Mouse (Mus musculus): ENCODE results near the gene Slc51a. TPM values are rescaled to one million over a fixed set of nuclear protein-coding genes. Genes with fewer than 3 reads are reported as not detected.

Slc51a gene
- polyA plus RNA-seq, 1 experiment from 2014 or later = 0.38 TPM

DNA sequence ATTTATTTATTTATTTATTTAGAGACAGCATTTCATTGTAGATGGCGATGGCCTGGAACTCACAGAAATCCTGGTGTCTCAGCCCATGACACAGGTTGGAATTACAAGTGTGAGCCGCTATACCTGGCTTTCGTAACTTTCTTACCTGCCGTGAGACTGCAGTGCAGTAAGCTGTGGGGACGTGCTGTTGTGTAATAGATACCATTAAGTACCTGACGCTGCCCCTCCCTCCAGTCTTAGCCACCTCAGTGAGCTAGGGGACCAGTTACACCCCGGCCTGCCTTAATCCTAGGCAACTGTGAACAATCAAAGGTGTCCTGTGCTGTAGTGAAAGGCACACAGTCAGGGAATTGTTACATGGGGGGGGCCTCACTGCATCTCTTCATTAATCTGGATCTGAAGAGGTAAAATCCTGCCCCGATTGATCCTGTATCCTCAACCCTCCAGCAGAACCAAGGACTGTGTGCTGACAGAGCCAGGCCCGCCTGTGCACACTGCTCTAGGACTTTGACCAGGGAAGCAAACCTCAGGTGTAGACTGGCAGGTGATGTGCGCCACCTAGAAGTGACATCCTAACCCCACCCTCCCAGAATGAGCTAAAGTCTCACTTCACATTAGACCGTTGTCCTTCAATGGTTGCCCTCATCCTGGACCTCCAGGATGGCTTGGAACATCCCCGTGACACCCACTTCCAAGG, 30.3 kb upstream of the Slc51a start:
- ATAC-seq (ENCODE audit: insufficient number of reproducible peaks, insufficient read depth, low FRiP score, low TSS enrichment, low read depth) = no peak

DNA sequence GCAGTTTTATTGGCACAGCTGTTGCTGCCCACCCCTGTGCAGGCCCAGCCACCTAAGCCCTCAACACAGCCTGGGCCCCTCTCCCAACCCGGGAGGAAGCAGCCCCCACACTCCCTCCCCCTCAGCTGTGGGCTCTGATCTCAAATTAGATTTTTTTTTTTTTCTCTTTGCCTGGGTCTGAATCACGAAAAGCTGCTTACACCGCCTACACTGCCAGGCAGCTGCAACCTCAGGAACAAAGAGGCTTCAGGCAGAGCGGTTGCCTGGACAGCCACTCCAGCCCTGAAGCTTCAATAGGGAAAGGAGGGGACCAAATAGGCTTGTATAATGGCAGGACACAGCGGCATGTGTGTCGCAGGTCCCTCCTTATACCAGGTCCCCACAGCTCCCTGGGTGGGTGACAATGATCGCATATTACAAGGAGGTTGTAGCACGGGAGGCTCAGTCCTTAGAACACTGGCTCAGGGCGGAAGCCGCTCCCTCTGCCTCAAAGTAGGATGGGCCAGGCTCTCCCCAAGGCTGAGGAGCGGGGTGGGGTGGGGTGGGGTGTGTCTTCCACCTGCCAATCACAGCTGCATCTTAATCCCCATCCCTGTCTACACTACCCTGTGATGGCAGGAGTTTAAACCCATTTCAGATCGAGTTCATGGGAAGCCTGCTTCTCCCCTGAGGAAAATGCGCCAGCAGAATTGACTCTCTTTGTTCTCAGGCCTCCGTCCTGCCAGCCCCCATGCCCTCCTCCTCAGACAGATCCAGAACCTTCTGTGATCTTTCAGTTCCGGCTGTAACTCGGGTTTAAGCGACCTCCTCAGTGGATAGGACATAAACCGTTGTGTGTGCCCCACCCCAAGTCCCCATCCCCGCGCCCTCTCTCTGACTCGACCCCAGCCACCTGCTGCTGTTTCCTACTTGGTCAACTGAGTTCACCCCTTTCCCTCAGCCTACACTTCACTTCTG, 28.6 kb upstream of the Slc51a start:
- 12% methylated on average over 20 of the region's 21 CpGs for WGBS
- H3K9ac ChIP-seq (replicated peaks) = peak overlapping the region; percentile 58
- H3K36me3 ChIP-seq = no peaks in the 10 kb centered on the region
- peak overlapping the region; percentile 99 for H3K27ac ChIP-seq
- no peaks in the 10 kb centered on the region for H3K9me3 ChIP-seq
- peak overlapping the region; percentile 52 for H3K4me2 ChIP-seq
- ATAC-seq (ENCODE audit: insufficient number of reproducible peaks, insufficient read depth, low FRiP score, low TSS enrichment, low read depth) = peak; percentile 91
- peak overlapping the region; percentile 19 for H3K4me3 ChIP-seq (replicated peaks)
- no peaks in the 10 kb centered on the region for H3K27me3 ChIP-seq
- H3K4me1 ChIP-seq (replicated peaks) = peaks cover 43% of the 10 kb centered on the region

More for the DNA sequence above, 30.3 kb upstream of the Slc51a start:
- Histone ChIP-seq H3K9ac (replicated peaks) (no peak overlapping the region), H3K36me3 (no peaks in the 10 kb centered on the region), H3K4me3 (replicated peaks) (no peak overlapping the region), H3K27me3 (no peaks in the 10 kb centered on the region), H3K4me2 (no peak overlapping the region), H3K27ac (no peak overlapping the region), H3K9me3 (no peaks in the 10 kb centered on the region), H3K4me1 (replicated peaks) (peaks cover 40% of the 10 kb centered on the region)
- 80% methylated on average over 12 of the region's 12 CpGs for WGBS

DNA sequence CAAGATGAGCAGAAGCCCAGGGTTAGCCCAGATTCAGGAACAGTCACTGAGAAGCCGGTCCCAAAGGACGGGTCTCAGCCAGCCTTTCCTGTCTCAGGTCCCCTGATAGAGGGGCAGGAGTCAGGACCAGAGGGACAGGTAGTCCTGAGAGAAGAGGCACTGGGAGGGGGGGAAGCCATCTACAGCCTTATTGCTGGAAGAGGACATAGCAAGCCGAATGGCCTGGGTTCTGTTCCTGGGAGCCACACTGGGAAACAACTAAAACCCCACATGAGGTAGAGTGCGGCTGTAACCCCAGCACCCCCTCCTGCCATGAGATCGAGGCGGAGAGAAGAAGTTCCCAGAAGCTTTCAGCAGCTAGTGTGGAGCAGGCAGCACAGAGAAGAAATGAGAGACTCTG, 26.3 kb upstream of the Slc51a start:
- Histone ChIP-seq H3K9me3 (no peaks in the 10 kb centered on the region), H3K4me2 (no peak overlapping the region), H3K4me1 (replicated peaks) (peaks cover 53% of the 10 kb centered on the region), H3K9ac (replicated peaks) (no peak overlapping the region), H3K4me3 (replicated peaks) (no peak overlapping the region), H3K27me3 (no peaks in the 10 kb centered on the region), H3K27ac (no peak overlapping the region; the same call in 1 of the 2 replicates), H3K36me3 (no peaks in the 10 kb centered on the region)
- 93% methylated on average over 6 of the region's 6 CpGs for WGBS
- no peak for ATAC-seq (ENCODE audit: insufficient number of reproducible peaks, insufficient read depth, low FRiP score, low TSS enrichment, low read depth)

DNA sequence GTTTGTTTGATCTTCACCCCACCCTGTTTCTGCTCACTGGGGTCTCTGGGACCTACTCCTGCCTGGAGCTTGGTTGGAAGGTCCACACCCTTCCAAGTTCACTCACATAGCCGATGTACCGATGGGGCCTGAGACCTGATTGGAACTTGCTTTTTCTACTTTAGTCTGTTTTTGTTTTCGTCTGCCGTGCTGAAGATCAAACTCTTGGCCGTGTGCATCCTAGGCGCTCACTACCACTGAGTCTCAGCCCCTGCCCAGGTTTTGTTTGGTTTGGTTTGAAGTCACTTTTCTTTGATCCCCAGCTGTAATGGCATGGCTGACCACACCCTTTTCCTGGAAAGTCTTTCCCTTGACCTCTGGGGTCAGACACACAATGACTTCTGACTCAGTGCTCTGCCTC, 25.7 kb upstream of the Slc51a start:
- WGBS = 87% methylated on average over 6 of the region's 6 CpGs
- ATAC-seq (ENCODE audit: insufficient number of reproducible peaks, insufficient read depth, low FRiP score, low TSS enrichment, low read depth) = no peak
- peaks cover 54% of the 10 kb centered on the region for H3K4me1 ChIP-seq (replicated peaks)

DNA sequence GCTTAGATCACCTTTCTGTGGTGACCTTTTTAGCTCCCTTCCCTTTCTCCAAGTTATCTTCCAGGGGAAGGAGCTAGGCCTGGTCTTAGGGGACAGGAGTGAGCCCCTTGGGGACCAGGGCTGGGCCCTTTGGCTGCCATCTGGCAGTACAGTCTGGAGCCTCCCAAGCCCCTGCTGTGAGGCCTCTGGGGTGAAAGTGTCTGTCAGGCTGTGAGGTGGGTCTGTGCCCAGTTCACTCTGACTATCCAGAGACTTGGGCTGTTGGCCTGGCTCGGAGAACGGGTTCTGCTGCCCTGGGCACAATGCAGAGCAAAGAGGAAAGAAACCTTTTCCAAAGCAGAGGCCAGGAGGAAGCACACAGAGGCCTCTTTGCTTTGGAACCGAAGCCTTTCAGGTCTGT, 25.2 kb upstream of the Slc51a start:
- Histone ChIP-seq H3K4me1 (replicated peaks) (peaks cover 53% of the 10 kb centered on the region), H3K4me3 (replicated peaks) (no peak overlapping the region), H3K4me2 (no peak overlapping the region), H3K9ac (replicated peaks) (0 out of 2 replicates have a peak overlapping the region, but pooled peaks have one; percentile 18), H3K27me3 (no peaks in the 10 kb centered on the region), H3K27ac (peak overlapping the region; percentile 84), H3K9me3 (no peaks in the 10 kb centered on the region), H3K36me3 (no peaks in the 10 kb centered on the region)
- ATAC-seq (ENCODE audit: insufficient number of reproducible peaks, insufficient read depth, low FRiP score, low TSS enrichment, low read depth) = no peak
- WGBS = 62% methylated on average over 3 of the region's 3 CpGs

More for the DNA sequence above, 25.7 kb upstream of the Slc51a start:
- Histone ChIP-seq H3K27ac (peak overlapping the region; percentile 84), H3K27me3 (no peaks in the 10 kb centered on the region), H3K9me3 (no peaks in the 10 kb centered on the region), H3K36me3 (no peaks in the 10 kb centered on the region), H3K4me2 (no peak overlapping the region), H3K4me3 (replicated peaks) (no peak overlapping the region), H3K9ac (replicated peaks) (no peak overlapping the region)

DNA sequence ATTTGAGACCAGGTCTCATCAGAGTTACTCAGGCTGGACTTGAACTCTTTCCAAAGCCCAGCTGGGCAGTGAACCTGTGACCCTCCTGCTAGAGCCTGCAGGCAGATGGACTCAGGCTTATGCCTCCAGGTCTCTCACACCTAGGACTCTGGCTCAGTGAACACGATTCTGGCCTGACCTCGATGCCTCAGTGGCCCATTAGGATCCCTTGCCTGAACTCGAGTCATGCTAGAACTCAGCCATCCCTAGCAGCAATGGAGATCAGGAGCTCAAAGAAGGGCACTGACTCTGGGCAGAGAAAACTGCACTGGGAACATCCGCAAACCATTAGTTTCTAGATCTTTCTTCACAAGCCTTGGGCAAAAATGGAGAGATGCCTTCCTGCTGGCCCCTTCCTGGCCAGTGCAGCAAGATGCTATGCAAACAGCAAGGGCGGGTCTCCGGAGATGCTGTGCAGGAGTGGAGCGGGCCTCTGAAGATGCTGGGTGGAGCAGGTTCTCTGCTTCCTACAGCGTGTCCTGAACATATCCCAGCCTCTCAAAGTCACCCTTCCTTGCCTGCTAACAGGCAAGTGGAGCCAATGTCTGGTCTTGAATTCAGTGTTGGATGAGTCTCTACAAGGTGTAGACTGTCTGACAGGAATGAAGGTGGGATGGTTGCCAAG, 24.3 kb upstream of the Slc51a start:
- Histone ChIP-seq H3K4me3 (replicated peaks) (no peak overlapping the region), H3K4me2 (no peak overlapping the region), H3K27me3 (no peaks in the 10 kb centered on the region), H3K9ac (replicated peaks) (no peak overlapping the region), H3K36me3 (no peaks in the 10 kb centered on the region), H3K4me1 (replicated peaks) (peaks cover 50% of the 10 kb centered on the region), H3K9me3 (no peaks in the 10 kb centered on the region), H3K27ac (no peak overlapping the region)
- WGBS = 87% methylated on average over 8 of the region's 8 CpGs
- ATAC-seq (ENCODE audit: insufficient number of reproducible peaks, insufficient read depth, low FRiP score, low TSS enrichment, low read depth) = no peak

DNA sequence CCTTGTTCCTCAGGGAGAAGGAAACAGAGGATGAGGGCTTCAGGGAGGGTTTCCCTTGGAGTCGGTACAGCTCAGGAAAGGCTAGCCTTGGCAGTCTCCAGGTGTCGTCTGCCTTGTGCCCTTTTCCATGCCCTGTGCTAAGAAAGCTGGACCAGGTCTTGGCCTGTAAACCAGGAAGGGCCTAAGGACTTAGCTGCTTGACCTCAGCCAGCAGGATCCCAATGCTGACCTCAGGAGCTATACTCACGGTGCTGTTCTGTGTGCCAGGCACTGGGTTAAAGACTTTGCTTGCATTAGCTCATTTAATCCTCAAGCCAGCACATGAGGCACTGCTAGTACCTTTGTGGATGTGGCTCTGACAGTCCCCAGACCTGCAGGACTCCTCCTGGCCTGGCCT, 23.7 kb upstream of the Slc51a start:
- Histone ChIP-seq H3K36me3 (no peaks in the 10 kb centered on the region), H3K4me1 (replicated peaks) (peaks cover 44% of the 10 kb centered on the region), H3K4me3 (replicated peaks) (no peak overlapping the region), H3K9ac (replicated peaks) (no peak overlapping the region), H3K4me2 (no peak overlapping the region), H3K9me3 (no peaks in the 10 kb centered on the region), H3K27ac (peak overlapping the region; percentile 67), H3K27me3 (no peaks in the 10 kb centered on the region)
- WGBS = 71% methylated on average over 3 of the region's 3 CpGs
- ATAC-seq (ENCODE audit: insufficient number of reproducible peaks, insufficient read depth, low FRiP score, low TSS enrichment, low read depth) = no peak

DNA sequence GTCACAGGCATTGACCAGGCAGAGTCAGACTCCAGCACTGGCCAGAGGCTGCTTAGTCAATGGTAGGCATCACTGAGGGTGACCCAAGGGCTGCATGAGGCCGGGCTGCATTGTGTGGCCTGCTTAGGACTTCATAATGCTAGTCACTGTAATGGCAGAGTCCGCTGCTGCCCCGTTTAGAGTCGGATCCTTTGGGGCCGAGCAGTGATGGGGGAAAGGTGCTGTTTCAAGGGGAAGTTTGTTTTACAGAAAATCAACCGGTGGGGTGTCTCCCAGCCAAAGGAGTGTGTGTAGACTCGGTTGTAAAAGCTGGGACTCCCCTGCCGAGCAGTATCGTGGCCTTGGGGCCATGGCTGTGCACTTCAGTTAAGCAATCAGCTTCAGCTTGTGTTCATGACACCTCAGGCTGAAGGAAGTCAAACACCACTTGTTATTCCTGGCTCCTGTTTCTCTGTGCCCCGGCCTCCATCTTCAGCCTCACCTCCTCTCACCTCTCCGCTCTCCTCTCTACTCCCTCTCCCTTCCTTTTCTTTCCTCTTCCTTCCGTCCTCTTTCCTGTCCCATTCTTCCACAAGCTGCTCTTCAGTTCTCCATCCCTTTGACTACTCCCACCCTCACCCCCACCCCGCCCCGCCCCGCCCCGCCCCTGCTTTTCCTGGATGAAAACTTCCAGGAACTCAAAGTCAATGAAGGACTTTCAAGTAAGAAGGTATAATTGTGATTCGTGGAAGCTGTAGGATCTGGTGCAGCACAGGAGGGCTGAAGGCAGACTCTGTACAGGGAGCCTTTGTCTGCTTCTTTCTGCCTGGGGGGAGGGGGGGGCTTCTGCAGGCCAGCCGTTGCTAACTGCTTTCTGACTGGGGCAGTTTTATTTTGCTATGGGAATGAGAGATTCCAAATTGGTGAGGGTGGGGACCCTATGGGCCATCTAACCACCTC, 23.0 kb upstream of the Slc51a start:
- Histone ChIP-seq H3K9ac (replicated peaks) (no peak overlapping the region), H3K27me3 (no peaks in the 10 kb centered on the region), H3K4me3 (replicated peaks) (no peak overlapping the region), H3K4me2 (no peak overlapping the region), H3K27ac (peak overlapping the region; percentile 67), H3K36me3 (no peaks in the 10 kb centered on the region), H3K9me3 (no peaks in the 10 kb centered on the region), H3K4me1 (replicated peaks) (peaks cover 37% of the 10 kb centered on the region)
- no peak for ATAC-seq (ENCODE audit: insufficient number of reproducible peaks, insufficient read depth, low FRiP score, low TSS enrichment, low read depth)
- WGBS = 60% methylated on average over 18 of the region's 18 CpGs

DNA sequence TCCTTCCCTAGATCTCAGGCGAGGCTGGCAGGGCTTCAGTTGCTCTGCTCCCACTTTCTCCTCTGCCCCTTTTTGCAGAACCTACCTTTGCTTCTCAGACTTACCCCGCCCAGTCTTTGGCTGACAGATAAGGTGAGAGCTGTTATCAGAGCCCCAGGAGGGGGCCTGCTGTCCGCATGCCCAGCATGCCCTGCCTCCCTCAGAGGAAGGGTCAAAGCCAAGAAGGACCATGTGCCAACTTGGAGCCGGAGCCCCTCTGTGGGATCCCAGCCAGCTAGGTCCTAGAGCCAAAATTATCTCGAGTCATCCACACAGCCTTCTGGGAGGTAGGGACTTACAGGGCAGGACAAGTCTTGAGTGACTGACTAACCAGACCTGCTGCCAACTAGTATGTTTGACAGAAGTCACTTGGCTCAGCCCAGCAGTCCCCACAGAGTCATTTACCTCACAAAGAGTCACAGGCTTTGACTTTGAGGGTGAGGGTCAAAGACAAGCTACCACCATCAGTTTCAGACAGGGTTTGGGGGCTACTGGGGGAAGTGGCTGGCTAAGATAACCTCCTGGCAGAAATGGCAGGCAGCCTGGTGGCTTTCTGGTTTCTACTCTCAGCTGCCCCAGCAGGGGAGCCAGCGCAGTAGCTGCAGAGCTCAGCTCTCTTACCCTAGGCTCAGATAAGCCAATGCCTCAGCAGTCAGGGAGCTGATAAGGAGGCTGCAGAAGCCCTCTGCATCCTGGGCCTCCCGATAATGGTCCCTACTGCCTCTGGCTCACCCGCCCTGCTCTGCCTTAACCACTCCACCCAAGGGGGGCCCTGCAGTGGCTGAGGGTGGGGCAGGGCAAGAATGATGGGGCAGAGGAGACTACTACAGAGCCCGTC, 21.6 kb upstream of the Slc51a start:
- Histone ChIP-seq H3K4me3 (replicated peaks) (no peak overlapping the region), H3K9me3 (no peaks in the 10 kb centered on the region), H3K4me2 (no peak overlapping the region), H3K9ac (replicated peaks) (no peak overlapping the region), H3K27me3 (no peaks in the 10 kb centered on the region), H3K4me1 (replicated peaks) (peaks cover 33% of the 10 kb centered on the region), H3K36me3 (no peaks in the 10 kb centered on the region), H3K27ac (peak overlapping the region; percentile 47; the same call in 1 of the 2 replicates)
- ATAC-seq (ENCODE audit: insufficient number of reproducible peaks, insufficient read depth, low FRiP score, low TSS enrichment, low read depth) = 0 out of 2 replicates have a peak, but pooled peaks have one; percentile 15
- WGBS = 66% methylated on average over 9 of the region's 9 CpGs

All from limb, embryonic 12.5 days (tissue).